Mouse (Mus musculus) embryonic stem cell, embryonic (primary cell): ENCODE results near the gene Rnaseh1.

Source experiments
- CTCF ChIA-PET, 4 experiments: fragments of 300-600 bp in 2 of 4; fragments of 350-600 bp in 2 of 4; sonication (Branson Sonifier 250); formaldehyde crosslinking; loops; one replicate each; lab custom pipeline; 2022; ENCODE audit warnings: inconsistent platforms in 2 of 4; lab: Charles Lee
- POLR2A ChIA-PET, 4 experiments: fragments of 300-600 bp in 2 of 4; fragments of 350-600 bp in 2 of 4; sonication (Branson Sonifier 250); formaldehyde crosslinking; loops; one replicate each; lab custom pipeline; 2022; ENCODE audit warnings: antibody characterized with exemption in 4 of 4, inconsistent platforms in 1 of 4; lab: Charles Lee

Gene Rnaseh1

DNA sequence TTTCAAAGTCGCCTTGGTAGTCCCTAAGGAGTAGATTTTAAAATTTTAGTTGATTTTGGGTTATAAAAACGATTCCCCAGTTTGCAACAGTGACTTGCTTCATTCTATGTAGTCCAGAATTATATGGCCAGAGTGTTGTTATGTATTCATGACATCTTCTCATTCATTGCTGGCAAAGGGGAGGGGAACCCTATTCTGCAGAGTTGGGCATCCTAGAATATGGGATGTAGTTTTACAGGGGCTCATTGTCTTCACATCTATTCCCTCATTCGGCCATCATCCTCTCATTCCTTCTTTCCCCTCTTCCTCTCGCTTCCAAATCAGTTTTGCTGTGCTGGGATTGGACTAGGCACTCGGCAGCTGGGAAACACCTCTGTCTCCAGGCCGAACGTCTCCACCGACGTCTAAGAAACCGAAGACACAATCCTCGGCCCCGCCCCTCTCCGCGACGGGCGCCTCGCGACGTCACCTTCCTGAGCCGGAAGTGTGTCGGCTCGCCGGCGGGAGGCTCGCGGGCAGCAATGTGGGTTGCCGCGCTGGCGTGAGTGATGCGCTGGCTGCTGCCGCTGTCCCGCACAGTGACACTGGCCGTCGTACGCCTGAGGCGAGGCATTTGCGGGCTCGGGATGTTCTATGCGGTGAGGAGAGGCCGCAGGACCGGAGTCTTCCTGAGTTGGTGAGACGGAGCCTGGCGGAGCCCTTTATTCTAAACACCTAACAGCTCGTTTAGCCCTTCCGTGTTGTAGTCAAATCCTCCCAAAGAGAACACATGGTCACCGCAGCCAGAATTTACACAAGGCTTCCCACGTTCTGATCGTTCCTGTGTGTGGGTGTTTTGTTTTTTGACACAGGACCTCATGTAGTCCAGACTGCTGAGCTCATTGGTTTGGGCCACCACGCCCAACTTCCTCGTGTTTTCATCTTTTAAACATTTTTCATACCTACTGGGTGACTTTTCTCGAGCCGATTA lies at the start of gene Rnaseh1:
Gene Rnaseh1 (plus strand): TSS at position 462 of the 970 bp plus-strand sequence.
- CTCF ChIA-PET = interaction anchor here in 2 of 4 experiments (0.9 to 1.2 kb wide), 2 partner anchors 10 to 14 kb away, joined by 3 to 4 read pairs; partner anchors contain the start of gene Rps7 (in 1 of the 2)
- POLR2A ChIA-PET = interaction anchor here (0.5 to 71.1 kb wide), 40 partner anchors 9 to 881 kb away, joined by 3 to 1800 read pairs (median 4); partner anchors contain the start of genes Rps7 (in 4 of the 4), Adi1 (in 3 of the 4), Colec11 (in 2 of the 4) and Trappc12 (in 2 of the 4)

DNA sequence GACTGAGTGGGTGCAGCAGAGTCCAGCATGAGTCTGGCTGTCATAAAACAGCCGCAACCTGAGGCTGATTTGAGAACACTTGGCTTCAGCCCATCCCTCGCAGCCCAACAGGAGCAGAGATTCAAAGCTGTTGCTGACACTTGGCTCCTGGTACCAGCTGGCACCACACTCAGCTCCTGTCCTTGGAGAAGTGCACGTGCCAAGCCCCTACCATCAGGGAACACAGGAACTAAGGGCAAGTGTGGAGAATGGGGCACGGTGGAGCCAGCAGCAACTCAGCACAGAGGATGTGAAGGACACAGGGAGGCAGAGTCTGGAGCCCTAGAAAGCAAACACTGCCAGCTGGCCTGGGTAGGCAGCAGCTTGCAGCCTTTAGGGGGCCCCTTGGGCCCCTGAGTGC lies 47.1 kb upstream of the Rnaseh1 start:
- ChIA-PET CTCF (interaction anchor here in 2 of 4 experiments (1.1 to 1.3 kb wide), 2 partner anchors 13 to 97 kb away, joined by 3 to 4 read pairs; no protein-coding TSS in a partner anchor), POLR2A (interaction anchor here in 3 of 4 experiments (0.6 to 1.6 kb wide), 7 partner anchors 18 to 33 kb away, joined by 3 to 7 read pairs (median 3); partner anchors contain the start of gene Rps7 (in 1 of the 3))

DNA sequence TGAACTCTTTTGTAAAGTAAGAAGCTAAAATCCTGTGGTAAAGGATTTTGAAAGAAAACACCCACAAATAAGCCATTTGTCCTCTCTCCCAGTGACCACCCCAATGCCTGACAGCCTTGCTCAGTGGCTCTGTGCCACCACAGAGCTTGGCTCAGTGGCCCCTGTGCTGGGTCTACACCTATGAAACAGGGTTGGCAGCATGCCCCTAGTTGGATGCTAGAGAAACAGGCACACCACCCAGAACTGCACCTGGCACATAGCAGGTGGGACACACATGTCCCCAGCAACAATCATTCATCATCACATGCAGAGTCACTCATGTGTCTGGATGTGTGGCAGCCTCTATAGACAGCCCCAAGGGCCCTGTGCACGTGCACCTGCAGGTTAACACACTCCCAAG lies 45.9 kb upstream of the Rnaseh1 start:
- CTCF ChIA-PET = interaction anchor here in 1 of 4 experiments (1.1 kb wide), 1 partner anchor 14 kb away, joined by 4 read pairs; no protein-coding TSS in a partner anchor
- POLR2A ChIA-PET = interaction anchor here in 1 of 4 experiments (1.4 to 1.6 kb wide), 2 partner anchors 27 to 29 kb away, joined by 4 to 7 read pairs; no protein-coding TSS in a partner anchor

DNA sequence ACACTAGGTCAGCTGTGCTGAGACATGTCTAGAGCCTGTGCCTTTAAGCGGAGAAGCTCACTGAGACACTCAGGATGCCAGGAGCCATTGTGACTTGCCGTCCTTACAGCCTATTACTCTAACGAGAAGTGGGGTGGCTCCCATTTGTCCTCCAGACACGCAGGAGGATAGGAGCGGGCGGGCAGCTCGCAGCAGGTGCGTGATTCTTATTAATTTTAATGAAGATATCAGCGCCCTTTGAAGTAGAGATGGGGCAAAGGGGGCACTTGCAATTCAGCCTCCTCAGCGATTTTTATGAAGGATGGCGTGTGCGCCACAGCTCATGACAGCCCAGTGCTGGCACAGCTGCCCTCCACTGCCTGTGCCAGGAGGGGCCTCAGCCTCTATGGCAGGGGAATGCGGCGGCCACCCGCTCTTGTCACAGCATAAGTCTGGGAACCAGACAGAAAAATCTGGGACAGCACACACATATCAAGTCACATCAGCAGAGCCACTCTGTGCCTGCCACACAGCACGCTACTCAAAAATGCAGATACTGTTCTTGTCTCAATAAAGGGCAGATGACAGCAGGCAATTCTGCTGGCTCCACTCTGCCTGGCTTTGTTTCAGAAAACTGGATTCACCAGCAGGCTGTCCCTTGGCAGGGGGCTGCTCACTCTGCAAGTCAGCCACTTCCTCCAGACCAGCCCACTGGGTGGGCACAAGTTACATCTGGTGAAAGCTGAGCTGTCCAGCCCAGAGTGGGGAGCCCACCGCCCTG lies 41.7 kb upstream of the Rnaseh1 start:
- ChIA-PET POLR2A (interaction anchor here in 2 of 4 experiments (1.0 to 37.4 kb wide), 2 partner anchors 28 to 52 kb away, joined by 4 to 1800 read pairs; partner anchors contain the start of genes Rps7 (in 2 of the 2), Adi1 (in 1 of the 2) and Rnaseh1 (in 1 of the 2)), CTCF (no interaction called here)

DNA sequence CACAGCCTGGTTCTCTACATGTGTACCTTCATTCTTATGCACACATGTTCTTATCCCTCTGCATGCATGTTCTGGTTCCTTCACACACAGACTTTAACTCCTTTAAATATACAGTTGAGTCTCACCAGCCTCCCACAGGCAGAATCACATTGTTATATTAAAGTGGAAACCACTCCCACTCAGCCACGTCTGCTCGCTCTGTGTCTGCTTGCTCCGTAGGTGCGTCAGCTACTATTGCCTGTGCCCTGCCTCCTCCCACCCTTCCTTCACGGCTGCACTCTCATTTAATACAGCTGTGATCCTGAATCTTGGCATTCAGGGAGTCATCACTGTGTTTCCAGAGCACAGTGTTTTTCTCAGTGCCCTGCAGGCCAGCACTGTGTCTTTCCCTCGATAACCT lies 37.0 kb upstream of the Rnaseh1 start:
- POLR2A ChIA-PET = interaction anchor here in 2 of 4 experiments (1.4 to 37.4 kb wide), 2 partner anchors 19 to 48 kb away, joined by 3 to 1800 read pairs; partner anchors contain the start of genes Adi1 (in 1 of the 2), Rnaseh1 (in 1 of the 2) and Rps7 (in 1 of the 2)
- CTCF ChIA-PET = no interaction called here

DNA sequence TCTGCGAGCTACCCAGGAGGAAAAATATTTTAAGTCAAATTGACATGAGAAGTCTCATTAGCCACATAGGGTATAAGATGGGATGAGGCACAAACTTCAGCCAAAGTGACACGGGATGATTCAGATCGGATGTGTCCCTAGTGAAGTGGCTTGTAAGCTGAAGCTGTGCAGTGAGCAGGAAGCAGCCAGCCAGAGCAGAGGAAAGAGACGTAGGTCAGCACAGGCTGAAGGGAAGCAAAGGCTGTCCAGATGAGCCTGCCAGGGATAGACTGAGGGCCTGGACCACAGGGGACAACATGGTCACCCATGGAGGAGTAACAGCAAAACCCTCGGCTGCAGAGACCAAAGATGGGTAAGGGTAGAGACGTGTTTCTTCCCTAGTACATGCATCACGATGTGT lies 35.0 kb upstream of the Rnaseh1 start:
- ChIA-PET POLR2A (interaction anchor here in 3 of 4 experiments (0.6 to 37.4 kb wide), 6 partner anchors 12 to 46 kb away, joined by 3 to 1800 read pairs (median 4); partner anchors contain the start of genes Rps7 (in 2 of the 3), Adi1 (in 1 of the 3) and Rnaseh1 (in 1 of the 3)), CTCF (interaction anchor here in 2 of 4 experiments (0.7 to 2.0 kb wide), 2 partner anchors 25 to 61 kb away, joined by 3 to 4 read pairs; no protein-coding TSS in a partner anchor)

DNA sequence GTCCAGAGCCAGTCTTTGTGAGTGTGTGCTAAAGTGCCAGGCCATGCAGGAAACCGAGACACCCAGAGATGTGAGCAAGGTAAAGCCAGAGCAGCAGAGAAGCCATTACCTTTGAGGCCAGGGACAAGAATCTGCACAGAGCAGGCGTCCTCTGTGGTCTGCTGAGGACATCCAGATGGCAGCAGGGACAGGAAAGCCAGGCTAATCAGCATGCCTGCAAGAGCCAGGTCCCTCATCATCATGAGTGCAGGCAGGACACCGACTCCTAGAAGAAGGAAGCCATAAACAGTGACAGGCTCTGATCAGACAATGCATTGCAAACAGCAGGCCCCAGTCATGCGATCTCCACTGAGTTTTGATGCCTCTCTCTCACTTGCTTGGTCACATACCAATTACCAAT lies 32.1 kb upstream of the Rnaseh1 start:
- ChIA-PET POLR2A (interaction anchor here in 2 of 4 experiments (0.7 to 37.4 kb wide), 2 partner anchors 13 to 43 kb away, joined by 3 to 1800 read pairs; partner anchors contain the start of genes Adi1 (in 1 of the 2), Rnaseh1 (in 1 of the 2) and Rps7 (in 1 of the 2)), CTCF (no interaction called here)

DNA sequence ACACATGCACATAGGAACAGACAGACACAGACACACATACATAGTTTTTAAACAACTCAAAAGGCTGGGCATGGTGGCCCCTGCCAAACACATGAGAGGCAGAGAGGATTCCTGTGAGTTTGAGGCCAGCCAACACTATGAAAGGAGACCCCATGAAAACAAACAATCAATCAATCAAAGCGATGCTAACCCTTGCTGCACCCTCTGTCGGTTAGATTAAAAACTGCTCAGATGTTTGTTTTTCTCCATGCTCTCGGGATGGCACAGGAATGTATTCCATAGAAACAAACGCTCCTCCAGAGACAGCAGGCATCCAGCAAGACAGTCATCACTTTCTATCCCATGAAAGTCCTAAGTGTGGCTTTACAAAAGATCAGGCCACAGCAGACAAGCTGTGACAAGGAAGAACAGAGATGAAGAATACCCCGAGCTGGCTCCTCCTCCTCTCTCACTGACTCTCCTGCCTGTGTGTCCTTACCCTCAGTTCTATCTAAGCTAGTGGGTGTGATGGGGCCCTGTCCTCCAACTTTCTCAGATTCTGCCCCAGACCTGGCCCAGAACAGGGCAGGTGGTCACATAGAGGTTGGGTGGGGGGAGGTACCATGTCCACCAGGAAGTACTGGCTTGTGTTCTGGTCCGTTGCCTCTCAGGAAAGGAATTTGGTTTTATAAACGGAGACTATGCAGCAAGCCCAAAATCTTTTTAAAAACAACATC lies 27.8 kb upstream of the Rnaseh1 start:
- POLR2A ChIA-PET = interaction anchor here in 2 of 4 experiments (1.1 to 37.4 kb wide), 4 partner anchors 9 to 38 kb away, joined by 3 to 1800 read pairs (median 49); partner anchors contain the start of genes Rps7 (in 2 of the 2), Adi1 (in 1 of the 2) and Rnaseh1 (in 1 of the 2)

DNA sequence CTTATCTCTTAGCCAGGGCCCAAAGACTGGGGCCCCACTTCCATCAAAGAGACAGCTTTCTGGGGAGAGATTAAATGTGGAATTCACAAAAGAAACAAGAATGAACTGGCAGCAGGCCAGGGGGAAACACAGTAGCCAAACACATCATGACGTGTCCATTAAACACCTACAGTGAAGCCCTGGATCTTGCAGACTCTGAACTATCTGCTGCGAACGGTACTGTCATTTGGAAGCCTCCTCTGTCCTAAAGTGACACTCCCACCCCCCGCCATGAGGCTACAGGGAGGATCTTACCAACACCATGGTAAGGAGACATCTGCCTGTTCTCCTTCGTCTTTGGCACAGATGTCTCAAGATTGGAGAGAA lies 27.3 kb upstream of the Rnaseh1 start:
- ChIA-PET POLR2A (interaction anchor here in 2 of 4 experiments (0.6 to 37.4 kb wide), 7 partner anchors 8 to 330 kb away, joined by 3 to 1800 read pairs (median 4); partner anchors contain the start of genes Rps7 (in 2 of the 2), Adi1 (in 1 of the 2) and Rnaseh1 (in 1 of the 2)), CTCF (interaction anchor here in 1 of 4 experiments (1.0 to 1.2 kb wide), 2 partner anchors 32 to 33 kb away, joined by 3 to 4 read pairs; no protein-coding TSS in a partner anchor)

More for the DNA sequence above, 27.8 kb upstream of the Rnaseh1 start:
- CTCF ChIA-PET = interaction anchor here in 1 of 4 experiments (1.0 kb wide), 1 partner anchor 33 kb away, joined by 4 read pairs; no protein-coding TSS in a partner anchor

DNA sequence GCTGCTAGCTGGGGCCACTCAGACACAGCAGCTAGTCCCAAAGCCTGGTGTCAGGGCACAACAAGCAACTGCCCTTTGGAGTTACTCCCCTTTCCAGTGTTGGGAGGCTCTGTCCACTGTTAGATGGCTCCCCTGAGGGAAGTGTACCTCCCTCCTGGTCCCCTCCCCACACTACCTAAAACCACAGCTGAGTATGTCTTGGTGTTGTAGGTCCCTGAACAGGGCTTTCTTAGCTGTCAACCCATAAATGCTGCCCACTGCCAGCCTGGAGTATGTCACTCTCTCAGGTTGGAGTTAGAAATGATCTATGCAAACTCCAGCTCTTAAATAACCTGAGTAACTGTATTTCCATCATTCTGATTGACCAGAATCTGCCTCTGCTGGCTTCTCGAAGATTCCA lies 26.8 kb upstream of the Rnaseh1 start:
- ChIA-PET POLR2A (interaction anchor here in 3 of 4 experiments (0.6 to 37.4 kb wide), 9 partner anchors 8 to 330 kb away, joined by 3 to 1800 read pairs (median 4); partner anchors contain the start of genes Rps7 (in 3 of the 3), Rnaseh1 (in 2 of the 3) and Adi1 (in 1 of the 3)), CTCF (interaction anchor here in 1 of 4 experiments (1.0 to 1.2 kb wide), 2 partner anchors 32 to 34 kb away, joined by 3 to 4 read pairs; no protein-coding TSS in a partner anchor)

DNA sequence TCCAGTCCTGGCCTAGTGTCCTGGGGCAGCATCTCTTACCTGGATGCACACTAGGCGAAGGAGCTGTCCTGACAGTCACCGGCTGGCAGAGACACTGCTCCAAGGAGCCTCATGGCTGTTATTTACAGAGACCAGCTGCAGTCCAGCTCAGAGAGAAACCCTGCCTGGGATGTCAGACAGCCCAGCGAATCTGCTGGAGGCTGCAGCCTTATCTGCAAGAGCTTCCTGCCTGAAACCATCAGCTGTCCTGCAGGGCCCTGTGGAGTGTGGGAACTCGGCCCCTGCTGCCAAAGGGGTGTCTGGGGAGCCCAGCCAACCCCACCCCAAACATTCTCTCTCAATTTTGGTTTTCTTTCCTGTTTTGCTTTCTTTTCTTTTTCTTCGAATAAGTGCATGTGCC lies 26.2 kb upstream of the Rnaseh1 start, which contains the start of gene Colec11:
Gene Colec11 (minus strand): TSS at position 183 of the 400 bp plus-strand sequence.
- ChIA-PET POLR2A (interaction anchor here in 3 of 4 experiments (0.9 to 37.4 kb wide), 8 partner anchors 7 to 71 kb away, joined by 3 to 1800 read pairs (median 4); partner anchors contain the start of genes Rps7 (in 3 of the 3), Rnaseh1 (in 2 of the 3) and Adi1 (in 1 of the 3)), CTCF (interaction anchor here in 1 of 4 experiments (1.0 to 1.2 kb wide), 2 partner anchors 33 to 34 kb away, joined by 3 to 4 read pairs; no protein-coding TSS in a partner anchor)

DNA sequence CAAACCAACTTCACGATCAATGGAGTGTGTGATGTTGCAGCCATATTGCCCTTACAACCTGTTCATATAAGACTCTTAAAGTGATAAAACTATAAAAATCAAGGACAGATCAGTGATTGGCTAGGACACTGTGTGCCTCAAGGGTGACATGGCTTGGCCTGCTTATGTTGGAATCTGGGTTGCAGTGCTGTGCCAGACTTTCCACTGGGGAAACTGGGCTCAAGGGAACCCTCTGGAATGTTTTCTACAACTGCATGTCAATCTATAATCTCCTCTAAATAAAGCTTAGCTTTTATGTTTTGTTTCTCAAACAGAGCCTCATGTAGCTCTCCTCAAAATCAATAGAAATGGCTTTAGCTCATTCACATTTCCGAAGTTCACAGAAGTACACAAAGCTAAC lies 25.2 kb upstream of the Rnaseh1 start:
- POLR2A ChIA-PET = interaction anchor here (0.6 to 37.4 kb wide), 8 partner anchors 8 to 126 kb away, joined by 3 to 1800 read pairs (median 4); partner anchors contain the start of genes Rps7 (in 4 of the 4), Adi1 (in 1 of the 4), Rnaseh1 (in 1 of the 4) and Trappc12 (in 1 of the 4)
- CTCF ChIA-PET = no interaction called here

DNA sequence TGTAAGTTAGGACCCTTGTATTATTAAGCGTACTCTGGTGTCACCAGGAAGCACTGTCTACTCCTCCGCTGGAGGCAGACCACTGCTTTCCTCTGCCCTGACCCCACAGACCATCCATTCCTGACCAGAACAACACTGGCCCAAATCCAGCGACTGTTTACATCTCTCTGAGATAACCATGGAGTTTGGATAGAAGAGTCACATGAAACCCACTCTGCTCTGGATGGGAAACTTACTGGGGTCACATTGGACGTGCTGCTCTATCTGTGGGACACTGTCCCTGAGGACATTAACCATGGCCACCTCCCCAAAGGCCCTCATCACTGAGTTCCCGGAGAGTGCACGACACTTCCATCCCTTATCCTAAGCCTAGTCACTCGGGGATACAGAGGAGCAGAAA lies 24.0 kb upstream of the Rnaseh1 start:
- ChIA-PET CTCF (no interaction called here), POLR2A (interaction anchor here in 3 of 4 experiments (0.7 to 71.1 kb wide), 5 partner anchors 0 to 35 kb away, joined by 3 to 1800 read pairs (median 59); partner anchors contain the start of genes Rps7 (in 3 of the 3), Rnaseh1 (in 2 of the 3), Adi1 (in 1 of the 3) and Colec11 (in 1 of the 3))

DNA sequence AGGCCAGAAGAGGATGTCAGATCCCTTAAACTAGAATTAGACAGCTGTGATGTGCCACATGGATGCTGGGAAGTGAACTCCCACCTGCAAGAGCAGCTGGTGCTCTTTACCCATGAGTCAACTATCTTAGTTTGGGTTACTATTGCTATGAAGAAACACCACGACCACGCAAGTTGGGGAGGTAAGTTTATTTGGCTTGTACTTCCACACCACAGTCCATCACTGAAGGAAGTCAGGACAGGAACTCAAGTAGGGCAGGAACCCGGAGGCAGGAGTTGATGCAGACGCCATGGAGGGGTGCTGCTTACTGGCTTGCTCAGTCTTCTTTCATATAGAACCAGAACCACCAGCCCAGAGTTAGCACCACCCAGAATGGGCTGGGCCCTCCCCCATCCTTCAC lies 22.3 kb upstream of the Rnaseh1 start:
- ChIA-PET POLR2A (interaction anchor here (0.7 to 71.1 kb wide), 15 partner anchors 2 to 124 kb away, joined by 3 to 1800 read pairs (median 7); partner anchors contain the start of genes Rps7 (in 4 of the 4), Rnaseh1 (in 3 of the 4), Adi1 (in 1 of the 4) and Colec11 (in 1 of the 4)), CTCF (no interaction called here)

DNA sequence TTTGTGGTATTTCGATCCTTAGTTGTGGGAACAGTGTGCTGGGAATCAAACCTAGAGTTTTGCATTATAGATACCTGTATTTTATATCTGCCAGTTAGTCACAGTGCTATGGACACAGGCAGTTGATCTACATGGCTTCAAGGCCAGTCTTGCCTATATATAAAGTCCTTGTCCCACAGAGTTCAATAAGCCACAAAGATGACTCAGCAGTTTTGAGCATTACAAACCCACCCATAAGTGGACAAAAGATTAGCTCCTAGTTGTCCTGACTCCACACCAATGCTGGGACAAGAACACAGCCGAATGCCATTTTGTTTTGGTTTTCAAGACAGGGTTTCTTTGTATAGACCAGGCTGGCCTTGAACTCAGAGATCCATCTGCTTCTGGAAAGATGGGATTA lies 21.0 kb upstream of the Rnaseh1 start:
- ChIA-PET POLR2A (interaction anchor here (0.6 to 71.1 kb wide), 26 partner anchors 3 to 1445 kb away, joined by 3 to 1800 read pairs (median 8); partner anchors contain the start of genes Adi1 (in 3 of the 4), Rnaseh1 (in 3 of the 4), Colec11 (in 2 of the 4) and Eipr1 (in 2 of the 4)), CTCF (interaction anchor here in 1 of 4 experiments (1.0 kb wide), 2 partner anchors 71 to 73 kb away, joined by 3 read pairs; no protein-coding TSS in a partner anchor)
